Mouse (Mus musculus) thymus, adult 2 months (tissue): ENCODE results near the gene Nradd.

ENCODE experiments used
- CTCF ChIP-seq: fragments of 200-500 bp; IDR thresholded peaks from 2 replicates; pipeline ENCODE4 v1.5.1; 2012; ENCODE audit warnings: mild to moderate bottlenecking, control low read depth, low read length, moderate library complexity, borderline replicate concordance; ENCODE audit not compliant: control insufficient read depth, poor library complexity, insufficient read depth; ENCODE audit errors: extremely low read depth
- POLR2A ChIP-seq: fragments of 200-500 bp; IDR thresholded peaks from 2 replicates; pipeline ENCODE4 v1.6.1; 2012; ENCODE audit warnings: mild to moderate bottlenecking, low read length, control low read depth, moderate library complexity; ENCODE audit not compliant: control insufficient read depth, poor library complexity, insufficient read depth; ENCODE audit errors: extremely low read depth

DNA sequence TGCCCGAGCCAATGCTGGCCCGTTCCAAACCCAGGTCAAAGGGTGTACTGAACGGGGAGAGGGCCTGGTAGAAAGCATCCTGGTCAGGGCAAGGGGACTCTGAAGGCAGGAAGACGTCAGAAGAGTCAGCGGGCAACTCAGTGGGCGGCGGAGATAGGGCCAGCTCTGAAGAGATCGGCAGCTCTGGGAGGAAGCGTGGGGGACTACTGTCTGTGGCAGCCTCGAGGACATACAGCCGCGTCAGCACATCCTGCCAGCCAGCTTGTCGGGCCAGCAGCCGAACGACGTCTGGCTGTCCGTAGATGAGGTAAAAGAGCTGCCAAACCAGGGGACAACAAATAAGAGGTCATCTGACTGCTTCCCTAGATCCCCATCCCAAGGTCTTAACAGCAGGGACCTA lies 9.6 kb upstream of the Nradd start:
- TF ChIP-seq POLR2A, result no peak
- no peak for TF ChIP-seq CTCF
